Comparison of ENCODE assay signal across 19 mouse cellular contexts in the genomic region with DNA sequence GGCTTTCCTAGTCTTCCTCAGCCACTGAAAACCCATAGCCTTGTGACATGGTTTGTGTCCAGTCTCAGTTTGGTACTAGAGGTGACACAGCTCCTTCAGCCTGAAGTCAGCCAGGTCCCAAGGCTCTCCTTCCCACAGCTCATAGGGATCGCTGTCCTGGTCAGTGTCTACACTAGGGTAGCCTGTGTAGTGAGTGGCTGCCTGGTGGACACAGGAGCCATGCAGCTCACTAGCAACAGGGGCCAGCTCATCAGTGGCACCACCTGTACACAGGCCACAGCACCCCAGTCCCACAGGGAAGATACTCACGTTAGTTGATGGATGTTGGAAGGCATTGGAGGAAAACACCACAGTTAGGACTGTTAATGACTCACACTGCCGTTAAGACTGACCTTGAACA. TPM values are rescaled to one million over a fixed set of nuclear protein-coding genes. Genes with fewer than 3 reads are reported as not detected.
DNase-seq lines count a peak whose midpoint lies in the region; ATAC-seq and TF ChIP-seq lines count a peak whose summit lies in the region.
"Had no signal": no experiment of that assay in that cellular context is flagged by ENCODE, and none has a peak within 500 bp of the region (broad histone marks: within the 10 kb centered on the region; RNA-seq: fewer than 3 reads in every experiment).

No protein-coding gene starts in this region.

- TF ChIP-seq EP300 in stomach, postnatal 0 days (optimal IDR thresholded peaks at IDR 0.05), result no peak

- no peak overlapping the region for H3K4me2 ChIP-seq in heart, embryonic 13.5 days
- no peak overlapping the region for H3K4me2 ChIP-seq in liver, embryonic 12.5 days
- no peak overlapping the region for H3K4me2 ChIP-seq in stomach, postnatal 0 days (replicated peaks; ENCODE audit: low read depth)
- H3K4me2 ChIP-seq: forebrain, embryonic 13.5 days; hindbrain, embryonic 13.5 days; kidney, embryonic 15.5 days had no signal

- H3K36me3 ChIP-seq in heart, embryonic 13.5 days, result peaks cover 93% of the 10 kb centered on the region
- H3K36me3 ChIP-seq in liver, embryonic 12.5 days, result peaks cover 91% of the 10 kb centered on the region
- H3K36me3 ChIP-seq in stomach, postnatal 0 days (ENCODE audit: control insufficient read depth, insufficient read depth, low read length), result peaks cover 41% of the 10 kb centered on the region

- no peak overlapping the region for H3K4me3 ChIP-seq in gastrocnemius, adult 2 months
- H3K4me3 ChIP-seq in heart, embryonic 13.5 days, result no peak overlapping the region
- H3K4me3 ChIP-seq in liver, embryonic 12.5 days, result no peak overlapping the region
- no peak overlapping the region for H3K4me3 ChIP-seq in stomach, postnatal 0 days (ENCODE audit: low read depth, low read length)
- H3K4me3 ChIP-seq: forebrain, embryonic 13.5 days; heart, embryonic 10.5 days; hindbrain, embryonic 13.5 days; kidney, embryonic 15.5 days had no signal

- intact Hi-C loops in gastrocnemius, adult 2 months (cut with DNase I), result no loop called here

- no peaks in the 10 kb centered on the region for H3K27me3 ChIP-seq in heart, embryonic 13.5 days (replicated peaks)
- H3K27me3 ChIP-seq in liver, embryonic 12.5 days (replicated peaks), result no peaks in the 10 kb centered on the region
- H3K27me3 ChIP-seq in stomach, postnatal 0 days (ENCODE audit: control insufficient read depth, insufficient read depth, low read length), result no peaks in the 10 kb centered on the region
- H3K27me3 ChIP-seq: forebrain, embryonic 13.5 days; hindbrain, embryonic 13.5 days; kidney, embryonic 15.5 days had no signal

- H3K9me3 ChIP-seq in heart, embryonic 13.5 days, result no peaks in the 10 kb centered on the region
- no peaks in the 10 kb centered on the region for H3K9me3 ChIP-seq in liver, embryonic 12.5 days (replicated peaks)
- H3K9me3 ChIP-seq in stomach, postnatal 0 days (ENCODE audit: control insufficient read depth, low read length), result no peaks in the 10 kb centered on the region
- H3K9me3 ChIP-seq: forebrain, embryonic 13.5 days; heart, embryonic 10.5 days; hindbrain, embryonic 13.5 days; kidney, embryonic 15.5 days had no signal

- H3K9ac ChIP-seq in heart, embryonic 13.5 days, result peak overlapping the region; percentile 14; the same call in 1 of the 2 replicates
- no peak overlapping the region for H3K9ac ChIP-seq in liver, embryonic 12.5 days
- no peak overlapping the region for H3K9ac ChIP-seq in stomach, postnatal 0 days (ENCODE audit: low read length)
- H3K9ac ChIP-seq: forebrain, embryonic 13.5 days; forebrain, postnatal 0 days; hindbrain, embryonic 13.5 days; kidney, embryonic 15.5 days had no signal

- H3K4me1 ChIP-seq in heart, embryonic 13.5 days, result peaks cover 43% of the 10 kb centered on the region
- H3K4me1 ChIP-seq in liver, embryonic 12.5 days, result no peaks in the 10 kb centered on the region
- no peaks in the 10 kb centered on the region for H3K4me1 ChIP-seq in stomach, postnatal 0 days (replicated peaks; ENCODE audit: control insufficient read depth, insufficient read depth)
- H3K4me1 ChIP-seq: forebrain, embryonic 13.5 days; hindbrain, embryonic 13.5 days; kidney, embryonic 15.5 days had no signal

- 80% methylated on average over 3 of the region's 3 CpGs for WGBS in heart, embryonic 13.5 days
- 84% methylated on average over 3 of the region's 3 CpGs for WGBS in liver, embryonic 12.5 days (ENCODE audit: insufficient replicate concordance)
- 75% methylated on average over 3 of the region's 3 CpGs for WGBS in stomach, postnatal 0 days

- H3K27ac ChIP-seq in gastrocnemius, adult 2 months, result no peak overlapping the region
- H3K27ac ChIP-seq in heart, embryonic 13.5 days (replicated peaks), result peak overlapping the region; percentile 61
- no peak overlapping the region for H3K27ac ChIP-seq in liver, embryonic 12.5 days
- 0 out of 2 replicates have a peak overlapping the region, but pooled peaks have one; percentile 13 for H3K27ac ChIP-seq in stomach, postnatal 0 days (replicated peaks)
- H3K27ac ChIP-seq: forebrain, embryonic 13.5 days; heart, embryonic 10.5 days; hindbrain, embryonic 13.5 days; hindbrain, postnatal 0 days; kidney, embryonic 15.5 days had no signal

- peak; percentile 16 for DNase-seq in gastrocnemius, adult 2 months
- DNase-seq in gastrocnemius, postnatal 4 days (ENCODE audit: low spot score in 2 of 2), result no peak
- no peak for DNase-seq in heart, postnatal 4 days
- no peak for DNase-seq in liver
- DNase-seq in stomach, postnatal 0 days (ENCODE audit: low spot score), result no peak
- DNase-seq in kidney, adult 11 months, result no peak
- DNase-seq: cerebellum, adult 11-12 months; cerebellum, adult 9-10 months; cerebellum, postnatal 25 days; forebrain, postnatal 0 days; gastrocnemius, postnatal 25 days; kidney, adult 2 months had no signal

- ATAC-seq in heart, embryonic 13.5 days (ENCODE audit: extremely low read depth, insufficient number of reproducible peaks, low FRiP score, low TSS enrichment), result no peak
- ATAC-seq in liver, embryonic 12.5 days, result peak; percentile 42; the same call in 1 of the 2 replicates
- no peak for ATAC-seq in stomach, postnatal 0 days (ENCODE audit: low FRiP score, low TSS enrichment)
- ATAC-seq: forebrain, embryonic 13.5 days; forebrain, postnatal 0 days; hindbrain, postnatal 0 days had no signal

- TF ChIP-seq CTCF in gastrocnemius, adult 2 months (IDR thresholded peaks at IDR 0.05), result no peak
- TF ChIP-seq CTCF in stomach, postnatal 0 days (IDR thresholded peaks at IDR 0.05; ENCODE audit: low read depth), result no peak

RNA-seq across cellular contexts. Expression of gene Anapc7, which starts 34.1 kb away (rescaled TPM):
- 10 to 100 TPM; 14.3 to 16.8 TPM for total RNA-seq in gastrocnemius, adult 2 months (2021)
- total RNA-seq in gastrocnemius, postnatal 4 days (2021), result 10 to 100 TPM; 32.1 to 40.0 TPM
- 35.5 and 36.4 TPM in 2 replicates for polyA plus RNA-seq in heart, embryonic 13.5 days (2015; fragmentation: Nextera tagmentation; extraction: Ambion mirVana)
- total RNA-seq in heart, postnatal 4 days (2021), result 10 to 100 TPM; 47.0 to 48.7 TPM
- polyA plus RNA-seq in liver, embryonic 12.5 days (2016; fragmentation: Nextera tagmentation; extraction: Ambion mirVana), result 23.3 and 23.9 TPM in 2 replicates
- polyA plus RNA-seq in stomach, postnatal 0 days (2015; fragmentation: Nextera tagmentation; extraction: Ambion mirVana), result 20.7 and 21.7 TPM in 2 replicates

RNA-seq across cellular contexts. Expression of gene Atp2a2, which starts 46.4 kb away (rescaled TPM):
- 100 to 1,000 TPM; 387 to 963 TPM for total RNA-seq in gastrocnemius, adult 2 months (2021)
- 100 to 1,000 TPM; 250 to 265 TPM for total RNA-seq in gastrocnemius, postnatal 4 days (2021)
- 221 and 227 TPM in 2 replicates for polyA plus RNA-seq in heart, embryonic 13.5 days (2015; fragmentation: Nextera tagmentation; extraction: Ambion mirVana)
- total RNA-seq in heart, postnatal 4 days (2021), result 1,000 to 10,000 TPM; 5,023 to 5,799 TPM
- polyA plus RNA-seq in liver, embryonic 12.5 days (2016; fragmentation: Nextera tagmentation; extraction: Ambion mirVana), result 44.2 and 45.7 TPM in 2 replicates
- 24.0 and 27.0 TPM in 2 replicates for polyA plus RNA-seq in stomach, postnatal 0 days (2015; fragmentation: Nextera tagmentation; extraction: Ambion mirVana)

Comparison
In these comparisons a context has a peak if more than half of its experiments do, and no peak if none do; other contexts are left out.
1. H3K27ac ChIP-seq: peak in heart, embryonic 13.5 days (single experiment) and stomach, postnatal 0 days (single experiment); none in gastrocnemius, adult 2 months (single experiment) and liver, embryonic 12.5 days (single experiment).
2. RNA of gene Atp2a2, which starts 46.4 kb away (total RNA-seq): 5,023 to 5,799 TPM in heart, postnatal 4 days; 387 to 963 TPM in gastrocnemius, adult 2 months and 250 to 265 TPM in gastrocnemius, postnatal 4 days; every median in the first group is over 4 times any median in the second.